Mouse (Mus musculus) adrenal gland, postnatal 36 days (tissue): Measurements from ENCODE around the gene Zdhhc12. TPM values are rescaled to one million over a fixed set of nuclear protein-coding genes. Genes with fewer than 3 reads are reported as not detected.
A peak's percentile ranks its signal among the peaks of the same experiment; 100 is the strongest.
"Not testable (repeated sequence)": the region's sequence is repeated elsewhere in the genome, so short reads cannot be mapped to it uniquely, and the experiment has no call there.

ENCODE experiments used
- DNase-seq, 2 experiments: peaks; one replicate each; pipeline ENCODE4 v3.0.0; 2021; ENCODE audit warnings: mixed read lengths in 1 of 2
- total RNA-seq, 2 experiments: library from RNA; stranded (reverse); gene quantifications; 2 replicates each; pipeline ENCODE4 v1.2.3; 2021

Zdhhc12 gene
- total RNA-seq, 2 experiments from 2014 or later: 16.2 to 25.8 TPM

DNA sequence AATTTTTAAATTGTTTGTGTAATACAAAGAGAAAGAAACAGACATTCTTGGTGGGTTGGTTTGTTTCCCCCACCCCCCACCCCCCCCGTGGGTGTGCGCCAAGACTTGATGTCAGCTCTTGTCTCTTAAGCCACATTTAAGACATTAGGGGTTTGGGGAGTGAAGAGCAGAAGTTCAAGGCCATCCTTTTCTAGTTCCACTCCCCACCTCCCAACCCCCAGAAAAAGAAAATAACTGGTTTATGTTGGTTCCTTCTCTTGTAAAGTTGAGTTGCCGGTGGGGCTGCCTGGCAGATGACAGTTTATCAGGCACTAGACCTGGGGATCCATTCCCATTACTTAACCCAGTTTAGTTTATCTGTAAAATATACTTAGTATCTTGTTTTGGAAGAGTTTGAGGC, 29.1 kb downstream of the Zdhhc12 start:
- no peak for DNase-seq

DNA sequence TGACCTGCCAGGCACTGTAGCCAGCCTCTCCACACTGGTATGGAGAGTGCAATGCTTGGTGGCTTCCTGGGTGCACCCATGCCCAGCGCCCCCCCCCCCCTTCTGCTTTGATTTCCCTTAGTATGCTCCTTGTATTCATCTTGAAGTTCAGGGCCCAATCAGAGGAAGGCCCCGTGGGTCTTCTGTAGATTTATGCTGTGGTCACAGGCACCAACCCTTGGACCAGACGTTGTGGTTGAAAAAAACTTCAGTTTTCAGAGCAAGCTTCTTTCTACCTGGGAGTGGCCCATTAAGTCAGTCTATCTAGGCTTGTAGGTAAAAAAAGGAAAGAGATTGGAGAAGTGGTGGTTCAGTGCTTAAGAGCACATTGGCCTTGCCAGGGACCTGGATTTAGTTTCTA, 29.7 kb downstream of the Zdhhc12 start:
- DNase-seq: no peak

DNA sequence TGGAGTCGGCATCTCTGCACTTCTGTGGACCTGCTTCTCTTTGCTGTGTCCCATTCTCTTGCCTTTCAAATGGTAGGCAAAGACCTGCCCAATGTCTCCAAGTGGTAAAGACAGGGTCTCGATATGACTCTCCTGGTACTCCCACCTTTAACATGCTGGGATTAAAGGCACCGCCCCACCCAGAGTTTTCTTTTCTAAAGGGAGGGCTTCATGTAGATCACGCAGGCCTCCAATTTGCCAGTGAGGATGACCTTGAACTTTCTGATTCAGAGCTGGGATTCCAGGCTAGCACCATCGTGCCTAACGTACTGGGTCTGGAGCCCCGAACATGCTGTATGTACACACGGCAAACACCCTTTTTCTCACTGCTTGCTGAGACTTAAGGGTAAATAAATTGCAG, 30.2 kb downstream of the Zdhhc12 start:
- DNase-seq: peak; percentile 69 to 74

DNA sequence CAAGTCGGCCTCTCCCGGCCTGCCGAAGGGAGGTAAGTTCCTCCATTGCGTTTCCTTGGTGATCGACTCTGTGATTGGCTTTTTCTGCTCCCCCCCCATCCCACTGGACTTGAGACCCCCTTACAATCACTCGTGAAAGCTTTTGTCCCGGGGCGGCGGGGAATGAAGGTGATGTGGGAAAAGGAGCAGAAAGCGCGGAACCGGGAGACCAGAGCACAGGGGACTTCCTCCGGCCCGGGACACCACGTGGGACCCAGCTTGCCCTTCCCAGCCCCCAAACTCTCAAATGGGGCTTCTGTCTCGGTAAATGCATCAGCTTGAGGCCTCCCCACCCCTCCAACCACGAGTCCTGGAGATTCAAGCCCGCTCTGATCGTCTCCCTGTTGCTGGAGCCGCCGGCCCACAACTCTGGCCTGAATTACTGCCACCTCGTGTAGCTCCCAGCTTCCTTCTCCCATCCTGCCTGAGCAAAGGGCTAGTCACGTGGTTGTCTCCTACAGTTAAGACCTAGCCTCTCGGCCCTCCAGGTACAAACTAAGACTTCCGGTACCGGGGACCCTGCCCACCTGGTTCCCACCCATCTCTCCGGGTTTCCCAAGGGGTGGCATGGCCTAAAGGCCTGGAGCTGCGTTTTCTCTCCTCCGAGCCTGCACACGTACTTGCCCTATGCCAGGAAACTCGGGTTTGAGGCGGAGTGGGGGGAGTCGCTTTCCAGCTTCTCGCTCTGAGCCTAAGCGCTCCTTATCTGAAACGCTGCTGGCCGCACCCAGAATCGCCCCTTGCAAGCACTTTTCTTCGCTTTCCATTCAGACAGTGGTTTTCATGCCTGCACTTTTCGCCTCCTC, 31.0 kb downstream of the Zdhhc12 start:
- peak; percentile 66 to 78 for DNase-seq

DNA sequence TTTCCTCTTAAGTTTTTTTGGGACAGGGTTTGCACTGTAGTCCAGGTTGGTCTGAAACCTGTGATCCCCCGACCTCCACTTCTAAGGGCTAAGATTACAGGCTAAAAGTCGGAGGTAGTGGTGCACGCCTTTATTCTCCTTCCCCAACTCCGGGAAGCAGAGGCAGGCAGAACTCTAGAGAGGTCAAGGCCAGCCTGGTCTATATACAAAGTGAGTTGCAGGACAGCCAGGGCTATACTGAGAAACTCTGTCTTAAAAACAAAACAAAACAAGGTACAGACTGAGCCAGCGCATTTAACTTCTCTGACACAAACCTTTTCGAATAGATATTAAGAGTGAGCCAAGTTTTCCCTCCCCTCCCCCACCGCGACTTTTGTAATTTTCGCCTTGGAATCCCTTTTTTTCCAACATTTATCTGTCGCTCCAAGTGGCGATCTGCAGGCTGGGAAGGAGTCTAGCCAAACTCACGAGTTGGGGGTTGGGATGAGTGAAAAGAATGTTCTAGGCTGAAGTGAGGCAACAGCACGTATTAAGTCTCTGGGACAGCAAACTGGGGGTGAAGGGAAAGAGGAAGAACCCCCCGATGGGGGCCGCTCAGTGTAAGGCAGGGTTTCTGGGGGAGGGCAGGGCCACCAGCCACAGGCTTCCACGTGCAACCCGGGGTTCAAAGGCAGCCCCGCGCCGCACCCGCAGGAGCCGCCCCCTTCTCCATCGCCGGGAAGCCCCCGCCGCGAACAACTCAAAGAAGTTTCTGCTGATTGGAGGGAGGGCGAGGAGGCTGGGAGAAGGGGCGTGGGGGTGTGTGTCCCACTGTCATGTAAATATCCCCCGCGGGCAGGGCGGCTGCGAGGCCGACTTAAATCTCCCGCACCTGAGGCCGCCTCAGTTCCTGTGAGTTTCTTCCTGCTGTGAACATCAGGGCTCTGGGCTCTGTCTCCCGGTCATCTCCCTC, 32.0 kb downstream of the Zdhhc12 start:
- peak; percentile 56 to 69 for DNase-seq

DNA sequence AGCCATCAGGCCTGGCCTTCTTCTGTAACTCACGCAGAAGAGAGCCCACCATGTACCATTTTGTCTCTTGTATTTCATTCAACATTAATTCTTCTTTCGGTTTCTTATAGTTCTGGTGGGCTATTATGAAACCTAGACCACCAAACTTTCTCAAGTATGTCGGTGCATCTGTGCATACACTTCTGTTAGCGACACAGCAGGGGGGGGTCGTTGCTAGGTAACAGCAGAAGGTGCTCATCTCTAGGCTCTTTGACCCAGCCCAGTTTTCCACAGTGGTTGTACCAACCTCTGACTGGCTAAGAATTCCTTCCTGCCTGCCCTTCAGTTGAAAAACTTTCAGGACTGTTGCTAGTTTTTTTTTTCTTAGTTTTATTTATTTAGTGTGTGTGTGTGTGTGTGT, 35.0 kb downstream of the Zdhhc12 start:
- DNase-seq: no peak

DNA sequence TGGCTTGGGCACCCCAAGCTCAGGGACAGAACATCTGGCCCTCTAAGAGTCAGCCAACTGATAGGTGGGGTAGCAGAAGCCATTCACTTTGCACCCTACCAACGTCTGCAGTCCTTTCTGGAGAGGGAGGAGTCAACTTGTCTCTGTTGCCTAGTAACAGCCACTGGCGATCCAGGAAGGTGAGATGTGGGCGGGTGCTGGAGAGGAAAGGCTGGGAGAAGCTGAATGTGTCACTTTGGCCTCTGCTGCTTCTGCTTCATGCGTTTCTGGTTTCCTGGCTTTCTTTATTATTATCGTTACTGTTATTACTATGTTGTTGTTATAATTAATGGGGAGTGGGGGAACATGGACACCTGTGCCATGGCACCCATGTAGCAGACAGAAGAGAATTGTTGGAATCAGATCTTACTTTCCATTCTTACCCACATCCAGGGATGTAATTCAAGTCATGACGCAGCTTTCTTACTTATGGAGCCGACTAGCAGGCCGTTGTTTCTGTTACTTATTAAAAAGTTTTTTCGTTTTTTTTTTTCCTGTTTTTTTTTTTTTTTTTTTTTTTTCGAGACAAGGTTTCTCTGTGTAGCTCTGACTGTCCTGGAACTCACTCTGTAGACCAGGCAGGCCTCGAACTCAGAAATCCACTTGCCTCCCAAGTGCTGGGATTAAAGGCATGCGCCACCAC, 36.1 kb downstream of the Zdhhc12 start, which contains the start of gene Set:
Gene Set, plus strand, starts transcription at position 156 of the 682 bp plus-strand sequence.
- DNase-seq: peak; percentile 72 to 75

DNA sequence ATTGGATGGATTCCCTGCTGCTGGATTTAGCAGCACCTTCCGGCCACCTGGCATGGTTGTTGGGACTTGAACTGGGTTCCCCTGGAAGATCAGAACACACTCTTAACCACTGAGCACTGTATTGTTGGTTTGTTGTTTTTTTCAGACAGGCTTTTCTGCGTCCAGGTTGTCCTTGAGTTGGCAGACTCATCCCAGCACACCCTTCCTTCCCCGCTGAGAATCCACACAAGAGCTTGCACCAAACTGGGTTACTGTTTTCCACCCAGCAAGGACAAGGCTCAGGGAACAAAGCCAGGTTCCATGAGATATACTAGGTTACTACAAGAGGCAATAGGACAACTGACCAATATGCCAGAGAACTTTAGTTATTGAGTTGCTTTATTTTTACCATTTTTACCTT, 36.7 kb downstream of the Zdhhc12 start:
- DNase-seq: peak; percentile 52 to 66

DNA sequence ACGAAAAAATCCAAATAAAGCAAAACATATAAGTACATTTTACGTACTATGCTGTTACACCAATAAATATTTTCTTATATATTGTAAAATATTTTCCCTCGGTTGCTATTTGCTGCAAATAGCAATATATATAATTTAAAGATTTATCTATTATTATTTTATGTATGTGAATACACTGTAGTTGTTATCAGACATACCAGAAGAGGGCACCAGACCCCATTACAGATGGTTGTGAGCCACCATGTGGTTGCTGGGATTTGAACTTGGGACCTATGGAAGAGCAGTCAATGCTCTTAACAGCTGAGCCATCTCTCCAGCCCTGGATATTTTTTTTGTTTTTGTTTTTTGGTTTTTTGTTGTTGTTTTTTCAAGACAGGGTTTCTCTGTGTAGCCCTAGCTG, 38.1 kb downstream of the Zdhhc12 start:
- DNase-seq: not testable (repeated sequence)

DNA sequence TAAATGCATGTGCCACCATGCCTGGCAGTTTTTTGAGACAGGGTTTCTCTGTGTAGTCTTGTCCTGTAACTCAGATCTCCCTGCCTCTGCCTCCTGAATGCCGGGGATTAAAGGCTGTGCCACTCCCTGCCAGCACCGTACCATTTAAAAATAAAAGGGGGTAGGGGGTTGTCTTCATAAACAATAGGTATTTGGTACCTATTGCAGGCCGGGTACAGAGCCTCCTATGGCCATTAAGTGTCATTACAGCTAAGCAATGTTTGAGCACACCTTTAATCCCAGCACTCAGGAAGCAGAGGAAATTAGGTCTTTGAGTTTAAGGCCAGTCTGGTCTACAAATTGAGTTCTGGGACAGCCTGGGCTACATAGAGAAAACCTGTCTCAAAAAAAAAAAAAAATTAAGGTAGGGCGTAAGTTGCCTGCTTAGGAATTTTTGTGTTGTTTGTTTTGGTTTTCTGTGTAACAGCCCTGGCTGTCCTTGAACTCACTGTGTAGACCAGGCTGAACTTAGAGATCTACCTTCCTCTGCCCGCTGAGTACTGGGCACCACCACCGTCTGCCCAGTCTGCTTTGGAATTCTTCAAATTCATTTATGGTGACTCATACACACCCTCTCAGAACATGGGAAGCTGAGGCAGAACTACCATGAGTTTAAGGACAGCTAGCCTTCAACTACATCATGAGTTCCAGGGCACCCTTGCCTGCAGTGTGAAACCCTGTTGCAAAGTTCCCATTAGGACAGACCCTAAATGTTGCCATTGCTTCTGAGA, 41.3 kb downstream of the Zdhhc12 start:
- no peak for DNase-seq

DNA sequence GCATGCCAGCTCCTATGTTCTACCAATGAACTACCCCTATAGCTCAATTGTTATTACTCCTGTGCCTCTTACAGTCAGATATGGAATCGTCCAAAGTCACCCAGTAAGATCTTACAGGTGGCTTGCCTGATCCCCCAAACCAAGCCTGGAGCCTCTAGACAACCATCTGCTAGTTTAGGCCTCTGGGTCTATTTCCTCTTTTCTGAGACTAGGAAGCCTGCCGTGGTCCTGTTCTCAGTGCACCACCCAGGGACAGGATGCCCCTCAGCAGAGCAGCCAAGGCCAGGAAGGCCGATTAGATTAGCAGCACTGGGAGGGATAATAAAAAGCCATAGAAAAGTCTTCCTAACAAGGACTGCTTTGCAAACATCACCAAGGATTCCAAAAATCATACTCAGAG, 43.6 kb downstream of the Zdhhc12 start:
- no peak for DNase-seq

DNA sequence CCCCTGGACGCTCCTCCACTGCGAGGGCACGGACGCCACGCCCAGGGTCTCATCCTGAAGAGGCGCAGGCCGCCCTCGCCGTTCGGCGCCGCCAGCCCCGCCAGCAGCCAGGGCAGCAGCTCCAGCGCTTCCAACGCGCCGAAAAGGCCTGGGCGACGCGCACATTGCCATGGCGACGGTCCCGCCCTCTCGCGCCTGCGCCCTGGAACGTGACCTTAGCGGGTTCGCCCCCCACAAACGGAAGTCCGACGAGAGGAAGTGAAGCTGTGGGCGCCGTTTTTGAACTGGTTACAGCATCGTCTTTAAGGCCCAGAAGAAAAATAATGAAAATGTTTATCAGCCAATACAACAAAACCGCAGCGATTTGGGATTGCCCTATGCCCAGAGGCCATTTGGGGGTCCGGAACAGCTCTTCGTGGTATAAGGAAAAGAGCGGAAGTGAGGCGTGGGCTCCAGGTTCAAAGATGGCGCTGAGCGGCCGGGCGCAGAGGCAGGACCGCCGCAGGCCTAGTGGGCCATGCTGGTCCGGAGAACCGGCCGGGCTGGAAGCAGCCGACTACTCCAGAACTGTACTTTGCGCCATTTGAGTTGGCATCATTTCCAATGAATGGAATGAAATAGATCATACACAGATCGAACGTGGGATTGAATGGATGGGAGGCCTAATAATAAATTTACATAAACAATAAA, 44.6 kb downstream of the Zdhhc12 start, which contains the start of gene Wdr34:
Gene Wdr34, minus strand, starts transcription at position 183 of the 690 bp plus-strand sequence.
- peak; percentile 99 for DNase-seq

DNA sequence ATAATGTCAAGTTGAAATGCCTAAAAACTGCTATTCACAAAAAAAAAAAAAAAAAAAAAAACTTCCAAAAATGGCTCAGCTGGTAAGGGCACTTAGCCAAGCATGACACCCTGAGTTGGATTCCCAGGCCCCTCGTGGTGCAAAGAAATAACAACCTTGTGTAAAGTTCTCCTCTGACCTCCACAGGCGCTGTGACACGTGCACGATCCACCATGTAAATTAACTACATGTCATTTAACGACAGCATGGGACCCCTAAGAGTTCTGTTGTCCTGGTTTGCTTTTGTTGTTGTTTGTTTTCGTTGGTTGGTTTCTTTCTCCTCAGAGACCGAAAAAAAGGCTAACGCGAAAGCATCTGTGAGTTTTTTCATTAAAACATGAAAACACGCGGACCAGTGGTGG, 45.3 kb downstream of the Zdhhc12 start:
- no peak for DNase-seq

DNA sequence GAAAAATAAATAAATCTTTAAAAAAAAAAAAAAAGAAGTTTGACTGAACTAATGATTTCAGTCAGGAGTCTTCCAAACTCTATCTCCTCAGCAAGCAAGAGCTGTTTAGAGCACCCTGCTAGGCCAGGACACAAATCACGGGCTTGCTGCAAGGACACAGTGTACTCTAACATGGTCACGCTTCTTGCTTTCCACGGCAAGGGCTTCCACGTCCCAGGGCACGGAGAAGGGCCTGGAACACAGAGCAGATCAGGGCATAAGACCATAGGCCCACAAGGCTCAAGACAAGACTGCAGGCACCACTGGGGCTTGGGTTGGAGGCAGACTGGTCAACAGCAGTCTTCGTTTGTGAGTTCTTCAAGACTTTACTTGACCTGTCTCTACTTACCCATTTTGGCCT, 46.3 kb downstream of the Zdhhc12 start:
- DNase-seq: no peak

DNA sequence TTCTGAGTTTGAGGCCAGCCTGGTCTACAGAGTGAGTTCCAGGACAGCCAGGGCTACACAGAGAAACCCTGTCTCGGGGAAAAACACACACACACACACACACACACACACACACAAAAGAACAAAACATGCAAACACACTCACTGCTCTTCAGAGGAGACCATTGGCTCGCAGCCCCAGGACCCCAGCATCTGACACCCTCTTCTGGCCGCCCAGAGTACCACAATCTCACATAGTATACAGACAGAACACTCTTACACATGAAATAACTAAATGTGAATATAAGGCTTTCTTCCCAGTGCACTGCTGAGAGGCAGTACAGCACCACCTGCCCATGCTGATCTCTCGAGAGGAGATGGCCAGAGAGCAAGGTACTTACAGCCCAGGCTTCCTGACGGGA, 48.9 kb downstream of the Zdhhc12 start:
- no peak for DNase-seq

DNA sequence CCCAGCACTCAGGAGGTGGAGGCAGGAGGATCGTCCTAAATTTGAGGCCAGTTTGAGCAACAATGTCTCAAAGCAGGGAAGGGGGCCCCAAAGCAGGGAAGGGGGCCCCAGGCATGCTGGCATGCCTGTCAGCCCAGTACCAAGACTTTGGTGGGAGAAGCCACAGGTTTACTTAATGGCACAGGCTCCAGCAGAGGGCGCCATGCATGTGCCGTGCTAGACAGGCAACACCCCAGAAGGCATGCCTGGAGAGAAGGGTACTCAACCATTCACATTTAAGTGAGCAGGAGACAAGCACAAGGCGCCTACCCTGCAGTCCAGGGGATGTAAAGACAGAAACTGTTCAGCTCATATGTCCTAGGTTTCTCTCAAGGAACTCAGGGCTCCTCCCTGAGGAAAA, 51.0 kb downstream of the Zdhhc12 start:
- DNase-seq: peak; percentile 88 to 91
